Mouse (Mus musculus): ENCODE results near the gene Ppp4r3a. TPM values are rescaled to one million over a fixed set of nuclear protein-coding genes. Genes with fewer than 3 reads are reported as not detected.

Ppp4r3a gene
- polyA plus RNA-seq, 1 experiment from 2014 or later = 59.9 TPM

DNA sequence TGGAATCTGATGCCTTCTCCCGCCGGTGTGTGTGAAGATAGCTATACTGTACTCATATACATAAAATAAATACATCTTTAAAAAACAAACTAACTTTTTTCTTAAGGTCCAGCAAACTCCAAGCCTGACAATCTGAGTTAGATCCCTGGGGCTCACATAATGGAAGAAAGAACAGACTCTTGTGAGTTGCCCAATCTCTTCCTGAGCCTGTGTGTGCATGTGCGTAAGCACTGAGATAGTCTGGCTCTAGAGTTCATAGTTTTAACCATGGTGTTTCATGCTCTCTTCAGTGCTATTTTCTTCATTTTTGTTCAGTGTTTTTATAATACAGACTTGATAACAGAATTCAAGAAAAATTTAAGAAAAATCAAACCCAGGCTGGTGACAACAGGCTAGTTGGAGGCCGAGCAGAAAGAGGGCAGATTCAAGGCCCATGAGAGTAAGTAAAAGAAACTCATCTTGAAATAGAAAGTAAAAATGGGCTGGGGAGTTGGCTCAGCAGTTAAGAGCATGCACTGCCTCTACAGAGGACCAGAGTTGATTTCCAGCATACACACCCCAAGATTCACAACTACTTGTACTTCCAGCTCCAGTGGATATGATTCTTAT lies 8.6 kb downstream of the Ppp4r3a start:
- no peak overlapping the region for H3K4me3 ChIP-seq (ENCODE audit: low read depth, low read length)
- H3K4me1 ChIP-seq (replicated peaks; ENCODE audit: control insufficient read depth, insufficient read depth, low read length) = no peaks in the 10 kb centered on the region
- no peak for DNase-seq (ENCODE audit: low spot score)
- H3K36me3 ChIP-seq (ENCODE audit: control insufficient read depth, insufficient read depth, low read length) = no peaks in the 10 kb centered on the region
- H3K9me3 ChIP-seq (ENCODE audit: control insufficient read depth, low read length) = no peaks in the 10 kb centered on the region
- H3K9ac ChIP-seq (ENCODE audit: low read depth, low read length) = no peak overlapping the region
- WGBS = 97% methylated on average over 4 of the region's 4 CpGs
- ATAC-seq (ENCODE audit: low FRiP score) = no peak
- no peaks in the 10 kb centered on the region for H3K27me3 ChIP-seq (ENCODE audit: control insufficient read depth, insufficient read depth, low read length)
- H3K27ac ChIP-seq (ENCODE audit: low read depth, low read length) = no peak overlapping the region
- H3K4me2 ChIP-seq (replicated peaks; ENCODE audit: low read depth, low read length) = no peak overlapping the region

DNA sequence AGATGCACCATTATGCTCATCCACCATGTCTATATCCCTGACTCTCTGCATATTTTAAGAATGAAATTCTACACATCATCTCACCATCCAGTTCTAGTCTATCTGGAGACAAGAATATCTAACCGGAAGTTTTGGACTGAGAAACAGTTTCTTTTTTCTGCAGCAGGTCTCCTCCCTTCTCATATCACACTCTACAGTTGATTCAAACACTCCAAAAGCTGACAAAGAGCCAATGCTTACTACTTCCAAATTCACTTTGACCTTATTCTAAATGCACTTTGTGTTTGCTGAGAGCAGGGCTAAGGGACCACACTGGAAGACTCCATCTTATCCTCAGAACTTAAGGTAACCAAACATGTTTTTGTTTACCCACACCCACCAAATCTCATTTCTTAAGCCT lies 13.7 kb downstream of the Ppp4r3a start:
- H3K4me1 ChIP-seq (replicated peaks; ENCODE audit: control insufficient read depth, insufficient read depth, low read length) = no peaks in the 10 kb centered on the region
- no peak overlapping the region for H3K4me3 ChIP-seq (ENCODE audit: low read depth, low read length)
- DNase-seq (ENCODE audit: low spot score) (no peak), ATAC-seq (ENCODE audit: low FRiP score) (no peak)
- 95% methylated on average over 1 of the region's 1 CpGs for WGBS
- no peaks in the 10 kb centered on the region for H3K27me3 ChIP-seq (ENCODE audit: control insufficient read depth, insufficient read depth, low read length)
- no peaks in the 10 kb centered on the region for H3K9me3 ChIP-seq (ENCODE audit: control insufficient read depth, low read length)
- H3K27ac ChIP-seq (ENCODE audit: low read depth, low read length) = no peak overlapping the region
- H3K9ac ChIP-seq (ENCODE audit: low read depth, low read length) = no peak overlapping the region
- H3K4me2 ChIP-seq (replicated peaks; ENCODE audit: low read depth, low read length) = no peak overlapping the region
- no peaks in the 10 kb centered on the region for H3K36me3 ChIP-seq (ENCODE audit: control insufficient read depth, insufficient read depth, low read length)

DNA sequence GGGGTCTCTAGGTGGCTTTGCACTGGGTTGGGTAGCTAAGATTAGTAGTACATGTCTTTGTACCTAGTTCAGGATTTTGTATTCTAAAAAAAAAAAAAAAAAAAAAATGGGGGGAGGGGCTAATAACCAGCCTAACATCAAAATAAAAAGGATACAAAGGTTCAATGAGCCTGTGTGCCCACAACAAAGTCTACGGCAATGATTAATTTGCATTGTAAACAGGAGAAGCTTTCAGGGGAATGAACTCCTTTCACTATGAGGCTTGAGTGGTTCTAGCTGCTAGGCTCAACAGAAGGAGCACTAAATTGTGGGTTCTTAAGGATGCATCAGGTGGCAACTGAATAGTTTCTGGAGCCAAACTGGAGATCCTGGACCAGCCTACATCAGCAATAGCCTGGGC lies 17.2 kb downstream of the Ppp4r3a start:
- no peak overlapping the region for H3K4me2 ChIP-seq (replicated peaks; ENCODE audit: low read depth, low read length)
- no peaks in the 10 kb centered on the region for H3K27me3 ChIP-seq (ENCODE audit: control insufficient read depth, insufficient read depth, low read length)
- ATAC-seq (ENCODE audit: low FRiP score) = no peak
- WGBS = 97% methylated on average over 1 of the region's 1 CpGs
- H3K36me3 ChIP-seq (ENCODE audit: control insufficient read depth, insufficient read depth, low read length) = no peaks in the 10 kb centered on the region
- H3K4me3 ChIP-seq (ENCODE audit: low read depth, low read length) = no peak overlapping the region
- no peaks in the 10 kb centered on the region for H3K9me3 ChIP-seq (ENCODE audit: control insufficient read depth, low read length)
- DNase-seq (ENCODE audit: low spot score) = no peak
- H3K9ac ChIP-seq (ENCODE audit: low read depth, low read length) = no peak overlapping the region
- H3K4me1 ChIP-seq (replicated peaks; ENCODE audit: control insufficient read depth, insufficient read depth, low read length) = no peaks in the 10 kb centered on the region
- no peak overlapping the region for H3K27ac ChIP-seq (ENCODE audit: low read depth, low read length)

DNA sequence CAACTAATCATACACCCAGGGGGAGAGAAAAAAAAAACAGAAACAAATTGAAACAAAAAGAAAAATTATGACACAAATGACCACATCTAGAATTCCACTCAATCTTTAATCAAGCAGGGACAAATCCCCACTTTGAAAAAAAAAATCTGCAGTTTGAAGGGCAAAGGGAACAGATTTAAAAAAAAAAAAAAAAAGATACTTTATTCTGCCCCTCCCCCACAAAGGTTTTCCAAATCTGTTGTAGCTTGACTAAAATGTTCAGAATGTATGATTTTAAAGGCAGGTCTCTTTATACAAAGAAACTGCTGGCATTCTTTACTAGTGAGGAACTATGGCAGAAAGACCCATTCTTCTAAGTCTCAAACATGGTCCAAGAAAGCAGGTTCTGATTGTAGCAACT lies 43.5 kb downstream of the Ppp4r3a start:
- no peak for ATAC-seq (ENCODE audit: low FRiP score)
- H3K27me3 ChIP-seq (ENCODE audit: control insufficient read depth, insufficient read depth, low read length) = no peaks in the 10 kb centered on the region
- H3K4me1 ChIP-seq (replicated peaks; ENCODE audit: control insufficient read depth, insufficient read depth, low read length) = no peaks in the 10 kb centered on the region
- H3K36me3 ChIP-seq (ENCODE audit: control insufficient read depth, insufficient read depth, low read length) = peaks cover 13% of the 10 kb centered on the region
- H3K27ac ChIP-seq (ENCODE audit: low read depth, low read length) = no peak overlapping the region
- no peaks in the 10 kb centered on the region for H3K9me3 ChIP-seq (ENCODE audit: control insufficient read depth, low read length)
- H3K4me3 ChIP-seq (ENCODE audit: low read depth, low read length) = no peak overlapping the region
- DNase-seq (ENCODE audit: low spot score) = no peak
- H3K9ac ChIP-seq (ENCODE audit: low read depth, low read length) = no peak overlapping the region
- no peak overlapping the region for H3K4me2 ChIP-seq (replicated peaks; ENCODE audit: low read depth, low read length)

DNA sequence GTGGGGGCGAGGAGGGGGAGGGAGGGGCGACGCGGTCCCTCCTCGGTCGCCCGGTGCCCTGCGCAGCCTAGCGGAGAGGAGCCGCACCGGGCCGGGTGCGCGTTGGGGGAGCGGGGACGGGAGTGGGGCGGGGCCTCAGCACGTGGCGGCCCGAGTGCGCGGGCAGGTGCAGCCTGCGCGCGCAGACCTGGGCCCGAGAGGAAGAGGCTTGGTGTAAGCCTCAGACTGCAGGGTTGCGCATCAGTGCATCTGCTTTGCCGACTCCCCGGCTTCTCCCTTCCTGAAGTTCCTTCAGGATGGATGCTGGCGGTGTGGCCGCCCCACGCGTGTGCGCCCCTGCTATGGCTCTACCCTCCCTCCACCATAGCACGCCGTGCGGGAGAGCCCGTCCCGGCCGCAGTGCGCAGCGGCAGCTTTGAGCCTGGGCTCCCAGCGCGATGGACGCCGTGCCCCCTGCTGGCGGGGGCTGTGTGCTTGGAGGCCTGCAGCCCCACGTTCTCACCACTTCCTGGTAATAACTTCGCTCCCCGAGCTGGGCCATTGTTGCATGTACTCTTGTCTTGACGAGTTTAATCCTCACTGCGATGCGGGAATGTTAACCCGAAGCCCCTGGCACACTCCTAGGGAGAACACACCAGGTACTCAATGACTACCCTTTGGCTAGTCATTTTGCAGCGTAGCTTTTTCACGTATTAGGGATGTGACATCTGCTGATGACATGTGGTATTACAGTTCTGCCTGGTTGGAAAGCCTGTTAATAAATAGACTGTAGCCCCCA lies 54.4 kb downstream of the Ppp4r3a start, which contains the start of gene Ccdc88c:
Gene Ccdc88c, minus strand, starts transcription at position 103 of the 778 bp plus-strand sequence.
- no peaks in the 10 kb centered on the region for H3K36me3 ChIP-seq (ENCODE audit: control insufficient read depth, insufficient read depth, low read length)
- peak within 1 kb of the TSS; percentile 69 for H3K4me3 ChIP-seq (ENCODE audit: low read depth, low read length)
- H3K27me3 ChIP-seq (ENCODE audit: control insufficient read depth, insufficient read depth, low read length) = no peaks in the 10 kb centered on the region
- peak within 1 kb of the TSS; percentile 93 for H3K27ac ChIP-seq (ENCODE audit: low read depth, low read length)
- H3K9me3 ChIP-seq (ENCODE audit: control insufficient read depth, low read length) = no peaks in the 10 kb centered on the region
- peak; percentile 91 for DNase-seq (ENCODE audit: low spot score)
- peak within 1 kb of the TSS; percentile 87 for H3K9ac ChIP-seq (ENCODE audit: low read depth, low read length)
- H3K4me2 ChIP-seq (replicated peaks; ENCODE audit: low read depth, low read length) = peak within 1 kb of the TSS; percentile 82
- H3K4me1 ChIP-seq (replicated peaks; ENCODE audit: control insufficient read depth, insufficient read depth, low read length) = peaks cover 3% of the 10 kb centered on the region
- under 1% methylated on average over 41 of the region's 56 CpGs for WGBS
- peak; percentile 89 for ATAC-seq (ENCODE audit: low FRiP score)

GRCm38 (mm10) chr12:101028247-101028953 lies 55.1 kb downstream of the Ppp4r3a start:
- peak overlapping the region; percentile 82 for H3K4me2 ChIP-seq (replicated peaks; ENCODE audit: low read depth, low read length)
- DNase-seq (ENCODE audit: low spot score) (peak; percentile 46), ATAC-seq (ENCODE audit: low FRiP score) (peak; percentile 63)
- peaks cover 3% of the 10 kb centered on the region for H3K4me1 ChIP-seq (replicated peaks; ENCODE audit: control insufficient read depth, insufficient read depth, low read length)
- H3K9ac ChIP-seq (ENCODE audit: low read depth, low read length) = peak overlapping the region; percentile 87
- H3K9me3 ChIP-seq (ENCODE audit: control insufficient read depth, low read length) = no peaks in the 10 kb centered on the region
- under 1% methylated on average over 62 of the region's 67 CpGs for WGBS
- peak overlapping the region; percentile 93 for H3K27ac ChIP-seq (ENCODE audit: low read depth, low read length)
- no peaks in the 10 kb centered on the region; the same call in 1 of the 2 replicates for H3K36me3 ChIP-seq (ENCODE audit: control insufficient read depth, insufficient read depth, low read length)
- H3K4me3 ChIP-seq (ENCODE audit: low read depth, low read length) = peak overlapping the region; percentile 69
- H3K27me3 ChIP-seq (ENCODE audit: control insufficient read depth, insufficient read depth, low read length) = no peaks in the 10 kb centered on the region

- Histone ChIP-seq H3K9me3 (ENCODE audit: control insufficient read depth, low read length) (no peaks in the 10 kb centered on the region), H3K9ac (ENCODE audit: low read depth, low read length) (peak overlapping the region; percentile 87), H3K27me3 (ENCODE audit: control insufficient read depth, insufficient read depth, low read length) (no peaks in the 10 kb centered on the region), H3K36me3 (ENCODE audit: control insufficient read depth, insufficient read depth, low read length) (no peaks in the 10 kb centered on the region; the same call in 1 of the 2 replicates), H3K4me3 (ENCODE audit: low read depth, low read length) (peak overlapping the region; percentile 69), H3K4me1 (replicated peaks; ENCODE audit: control insufficient read depth, insufficient read depth, low read length) (peaks cover 3% of the 10 kb centered on the region), H3K4me2 (replicated peaks; ENCODE audit: low read depth, low read length) (peak overlapping the region; percentile 82), H3K27ac (ENCODE audit: low read depth, low read length) (peak overlapping the region; percentile 93; the same call in 1 of the 2 replicates)
- no peak for ATAC-seq (ENCODE audit: low FRiP score)
- under 1% methylated on average over 19 of the region's 19 CpGs for WGBS
- peak; percentile 56 for DNase-seq (ENCODE audit: low spot score)
Observed at GRCm38 (mm10) chr12:101027451-101028246, 55.9 kb downstream of the Ppp4r3a start.

DNA sequence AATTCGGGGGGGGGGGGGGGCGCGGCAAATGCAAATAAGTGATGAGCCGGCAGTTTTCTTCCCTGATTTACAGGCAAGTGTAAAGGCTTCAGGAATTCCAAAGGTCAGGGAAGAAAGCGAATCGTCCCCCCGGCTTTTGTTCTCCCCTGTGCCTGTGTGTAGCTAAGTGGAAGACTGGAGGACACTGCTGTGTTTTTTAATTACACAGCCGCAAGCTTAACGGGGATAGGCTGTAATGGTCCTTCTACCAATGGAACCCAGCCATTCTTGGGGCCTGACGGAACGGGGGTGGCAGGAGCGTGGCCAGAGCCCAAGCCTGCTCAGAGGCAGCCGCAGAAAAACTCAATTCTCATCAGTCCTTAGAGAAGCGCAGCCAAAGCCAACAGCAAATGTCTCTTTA lies 56.6 kb downstream of the Ppp4r3a start:
- WGBS = 9% methylated on average over 14 of the region's 14 CpGs
- no peak overlapping the region for H3K27ac ChIP-seq (ENCODE audit: low read depth, low read length)
- no peak for ATAC-seq (ENCODE audit: low FRiP score)

More for the DNA sequence above, 56.6 kb downstream of the Ppp4r3a start:
- peak overlapping the region; percentile 82 for H3K4me2 ChIP-seq (replicated peaks; ENCODE audit: low read depth, low read length)
- H3K4me3 ChIP-seq (ENCODE audit: low read depth, low read length) = peak overlapping the region; percentile 69
- H3K9me3 ChIP-seq (ENCODE audit: control insufficient read depth, low read length) = no peaks in the 10 kb centered on the region
- H3K36me3 ChIP-seq (ENCODE audit: control insufficient read depth, insufficient read depth, low read length) = no peaks in the 10 kb centered on the region; the same call in 1 of the 2 replicates
- H3K9ac ChIP-seq (ENCODE audit: low read depth, low read length) = peak overlapping the region; percentile 39
- H3K27me3 ChIP-seq (ENCODE audit: control insufficient read depth, insufficient read depth, low read length) = no peaks in the 10 kb centered on the region
- H3K4me1 ChIP-seq (replicated peaks; ENCODE audit: control insufficient read depth, insufficient read depth, low read length) = peaks cover 3% of the 10 kb centered on the region
- DNase-seq (ENCODE audit: low spot score) = no peak
